Mouse (Mus musculus) testis, postnatal 10 days (tissue): ENCODE measurements around the gene Tprn.

Experiments
- DNase-seq: peaks from one replicate; pipeline ENCODE4 v3.0.0; 2021; ENCODE audit warnings: low spot score

Tprn gene

GRCm38 (mm10) chr2:25292856-25293255, 30.4 kb downstream of the Tprn start:
- DNase-seq, result peak; percentile 93

GRCm38 (mm10) chr2:25293706-25294105, 31.3 kb downstream of the Tprn start:
- DNase-seq, result peak; percentile 47

DNA sequence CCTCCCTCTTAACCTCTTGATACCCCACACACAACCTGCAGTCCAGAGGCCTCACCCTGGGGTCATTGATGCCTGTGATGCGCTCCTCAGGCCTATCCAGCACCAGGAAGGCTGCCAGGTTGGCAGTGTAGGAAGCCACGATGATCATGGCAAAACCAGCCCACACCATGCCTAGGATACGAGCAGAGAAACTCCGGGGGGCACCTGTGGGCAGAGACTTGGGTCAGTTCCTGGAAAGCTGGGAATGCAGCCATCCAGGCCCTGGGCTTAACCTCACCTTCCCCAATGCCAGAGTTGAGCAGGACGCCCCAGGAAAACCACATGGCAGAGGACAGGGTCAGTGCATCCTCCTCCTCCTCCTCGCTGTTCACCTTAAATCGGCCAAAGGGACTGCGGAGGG, 34.7 kb downstream of the Tprn start:
- DNase-seq, result no peak

DNA sequence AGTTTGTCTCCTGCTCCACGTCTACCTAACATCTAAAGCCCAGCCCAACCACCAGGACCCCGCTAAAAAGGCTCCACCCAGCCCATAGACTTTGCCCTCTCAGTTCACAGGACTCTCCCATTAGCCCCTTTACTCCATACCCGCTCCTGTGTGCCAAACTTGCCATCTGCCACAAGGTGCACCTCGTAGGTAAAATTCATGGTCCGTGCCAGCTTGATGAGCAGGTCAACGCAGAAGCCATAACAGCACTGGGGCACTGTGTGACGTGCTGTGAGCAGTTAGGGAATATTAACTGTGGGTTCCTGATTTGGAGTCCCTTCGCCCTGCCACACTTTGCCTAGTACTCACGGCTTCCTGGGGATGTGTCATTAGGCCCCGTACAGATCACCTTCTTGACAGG, 35.6 kb downstream of the Tprn start:
- no peak for DNase-seq

DNA sequence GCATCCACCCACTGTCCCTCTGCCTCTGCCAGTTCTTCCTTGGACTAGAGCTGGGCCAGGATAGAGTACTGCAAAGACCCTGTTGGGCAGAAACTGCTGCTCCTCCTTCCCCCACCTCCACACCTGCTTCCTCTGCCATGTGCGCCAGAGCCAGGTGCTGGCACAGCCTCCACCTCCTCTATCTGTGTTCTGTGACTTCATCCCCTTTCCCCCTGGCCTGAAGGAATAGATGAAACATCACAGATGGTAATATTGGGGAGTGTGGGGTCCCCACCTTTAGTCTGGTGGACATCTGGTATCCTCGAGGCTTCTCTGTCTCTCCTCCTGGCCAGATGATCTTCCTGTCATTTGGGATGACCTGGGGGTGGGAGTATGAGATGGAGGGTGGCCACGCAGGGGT, 41.0 kb downstream of the Tprn start:
- DNase-seq, result no peak

DNA sequence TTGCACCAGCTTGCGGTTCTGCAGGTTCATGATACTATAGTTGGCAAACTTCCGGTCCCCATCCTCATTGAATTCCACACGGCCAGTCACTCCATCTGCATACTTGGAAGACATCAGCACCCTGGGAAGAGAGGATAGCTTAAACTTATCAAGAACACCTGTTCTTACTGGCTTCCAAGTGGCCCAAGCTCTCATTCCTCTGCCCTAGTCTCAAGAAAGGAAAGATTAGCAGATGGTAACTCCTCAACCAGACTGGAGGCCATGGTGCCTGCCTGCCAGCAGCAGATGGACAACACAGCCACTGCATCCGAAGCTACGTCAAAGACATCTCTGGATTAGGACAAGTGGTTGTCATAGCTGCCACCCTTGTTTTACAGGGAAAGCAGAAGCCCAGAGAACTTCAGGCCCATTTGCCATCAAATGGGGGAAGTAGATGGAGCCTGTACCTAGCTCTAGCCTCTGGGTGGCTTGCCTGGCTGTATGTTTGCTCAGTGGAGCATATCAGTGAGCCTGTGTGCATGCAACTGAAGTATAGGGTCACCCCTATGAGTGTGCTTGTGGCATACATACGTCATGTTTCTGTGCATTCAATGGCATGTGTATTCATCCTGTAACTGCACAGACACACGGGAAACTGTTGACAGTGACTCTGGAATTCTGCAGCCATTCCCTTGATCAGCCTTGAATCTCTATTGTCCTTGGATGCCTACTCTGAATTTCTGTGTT, 41.7 kb downstream of the Tprn start:
- DNase-seq, result no peak

DNA sequence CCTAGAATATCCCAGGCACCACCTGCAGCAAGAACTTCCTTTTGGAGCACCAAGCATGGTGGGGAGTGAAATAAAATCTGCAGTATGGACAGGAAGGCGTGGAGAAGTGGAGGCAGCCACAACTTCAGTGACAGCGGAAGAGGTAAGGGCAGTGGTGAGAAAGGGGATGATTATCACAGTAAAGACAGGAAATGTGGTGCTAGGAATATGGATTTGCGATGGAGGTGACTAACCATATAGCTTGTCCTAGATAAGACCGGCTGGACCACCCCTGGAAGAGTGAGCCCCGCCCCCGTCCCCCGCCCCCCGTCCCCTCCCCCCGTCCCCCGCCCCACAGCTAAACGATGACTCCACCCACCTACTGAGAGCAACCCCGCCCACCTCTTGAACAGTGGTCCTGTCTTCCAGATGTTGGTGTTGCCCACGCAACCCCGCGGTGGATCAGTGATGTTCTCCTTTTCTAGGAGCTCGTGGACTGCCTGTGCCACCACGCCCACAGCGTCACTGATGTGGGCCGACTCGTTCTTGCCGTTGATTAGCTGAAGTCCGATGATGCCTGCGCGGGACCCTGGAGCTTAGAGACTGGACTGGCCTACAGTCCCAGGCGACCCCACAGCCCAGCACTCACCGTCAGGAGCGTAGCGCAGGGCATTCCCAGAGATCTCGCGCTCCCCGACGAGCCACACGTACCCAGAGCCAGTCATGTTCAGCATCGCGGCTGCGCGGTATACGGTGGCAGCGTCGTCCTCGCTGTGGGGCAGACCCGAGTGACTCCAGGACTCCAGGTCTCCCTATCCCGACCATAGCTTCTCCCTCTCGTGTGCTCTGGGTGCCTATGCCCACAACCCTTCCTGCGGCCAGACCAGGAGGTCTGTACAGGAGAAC, 42.5 kb downstream of the Tprn start:
- DNase-seq, result peak; percentile 67

DNA sequence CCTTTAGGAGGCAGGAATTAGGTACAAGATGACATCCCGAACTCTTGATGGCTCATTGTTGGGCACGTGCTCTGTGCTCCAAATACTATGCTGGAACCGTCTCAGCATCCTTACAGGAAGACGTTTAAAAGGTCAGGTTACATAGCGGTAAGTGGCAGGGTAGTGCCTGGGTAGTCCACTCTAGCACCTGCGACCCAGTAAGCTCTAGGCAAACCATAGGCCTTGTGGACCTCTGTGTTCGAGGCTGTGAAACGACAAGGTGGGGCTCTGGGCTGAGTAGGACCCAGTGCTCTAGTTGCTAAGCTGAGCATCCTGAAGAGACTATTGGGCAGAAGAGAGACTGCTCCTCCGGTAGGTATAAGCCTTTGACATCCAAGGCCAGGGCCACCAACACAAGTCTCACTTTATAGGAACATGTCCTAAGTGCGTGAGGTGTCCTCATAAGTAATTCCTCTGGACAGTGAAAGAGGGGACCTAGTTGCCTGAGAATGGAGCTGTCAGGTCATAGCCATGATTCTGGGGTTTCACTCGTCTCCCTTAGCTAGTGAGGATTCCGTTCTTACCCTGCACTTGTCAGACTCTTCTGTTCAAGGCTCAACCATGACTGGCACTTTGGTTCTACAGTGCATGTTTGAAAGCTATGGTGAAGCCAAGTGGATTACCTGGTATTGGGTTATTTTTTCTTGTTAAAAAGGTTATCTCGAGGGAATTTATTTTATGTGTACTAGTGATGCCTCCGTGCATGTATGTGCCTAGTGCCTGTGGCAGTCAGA, 43.4 kb downstream of the Tprn start:
- DNase-seq, result no peak

- no peak for DNase-seq
Measured at GRCm38 (mm10) chr2:25310180-25310579, 47.8 kb downstream of the Tprn start.

DNA sequence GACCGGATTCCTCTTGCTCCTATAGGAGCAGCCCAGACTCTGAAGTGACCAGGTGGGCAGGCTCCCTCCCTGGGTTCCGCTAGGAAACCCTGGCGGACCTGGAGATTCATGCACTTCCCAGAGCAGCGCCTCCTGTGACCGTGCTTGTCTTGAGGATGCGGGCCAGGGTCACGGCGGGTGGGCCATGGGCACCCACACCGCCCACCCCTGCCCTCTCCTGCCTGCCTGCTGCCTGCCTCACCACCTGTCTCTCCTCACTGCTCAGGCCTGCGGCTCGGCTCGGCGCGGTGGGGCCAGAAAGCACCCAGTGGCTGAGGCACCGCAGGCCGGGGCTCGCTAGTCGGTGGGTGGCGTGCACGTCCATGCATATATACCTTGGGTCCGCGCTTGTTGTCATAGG, 48.6 kb downstream of the Tprn start:
- DNase-seq, result no peak

DNA sequence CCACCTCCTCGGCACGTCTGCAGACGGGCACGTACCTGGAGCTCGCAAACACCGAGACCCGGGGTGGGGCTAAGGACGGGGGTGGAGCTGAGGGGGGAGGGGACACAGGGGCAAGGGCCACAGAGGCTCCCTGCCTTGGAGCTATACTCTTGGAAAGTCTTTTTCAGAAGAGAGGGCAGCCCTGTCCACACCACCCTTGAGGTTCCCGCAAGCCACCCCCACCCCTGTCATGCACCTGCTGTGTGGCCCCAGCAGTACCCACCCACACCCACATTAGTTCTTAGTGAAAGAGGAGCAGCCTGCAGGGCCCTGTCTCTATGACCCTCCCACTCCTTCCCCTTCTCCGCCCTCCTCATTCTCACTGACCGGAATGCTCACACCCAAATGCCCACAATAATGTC, 49.1 kb downstream of the Tprn start:
- no peak for DNase-seq

GRCm38 (mm10) chr2:25318119-25318966, 55.9 kb downstream of the Tprn start:
- DNase-seq, result no peak

- peak; percentile 85 for DNase-seq
Measured at GRCm38 (mm10) chr2:25318971-25319773, 56.8 kb downstream of the Tprn start, which contains the start of gene Grin1. Grin1 (minus strand) TSS chr2:25319187.
